In genomic region chr1:24171205-24171866, GRCm38 (mm10) we compare ENCODE assay signal across 9 mouse cellular contexts. TPM values are rescaled to one million over a fixed set of nuclear protein-coding genes. Genes with fewer than 3 reads are reported as not detected.
A peak's percentile ranks its signal among the peaks of the same experiment; 100 is the strongest.
DNase-seq lines count a peak whose midpoint lies in the region; ATAC-seq and TF ChIP-seq lines count a peak whose summit lies in the region.
"Had no signal": no experiment of that assay in that cellular context is flagged by ENCODE, and none has a peak within 500 bp of the region (broad histone marks: within the 10 kb centered on the region; RNA-seq: fewer than 3 reads in every experiment).

No protein-coding gene starts in this region.

- H3K4me1 ChIP-seq in liver, postnatal 0 days (ENCODE audit: insufficient read depth) = no peaks in the 10 kb centered on the region
- H3K4me1 ChIP-seq in liver, embryonic 11.5 days (replicated peaks; ENCODE audit: control insufficient read depth, insufficient read depth, low read length) = no peaks in the 10 kb centered on the region
- no peaks in the 10 kb centered on the region for H3K4me1 ChIP-seq in neural tube, embryonic 14.5 days (ENCODE audit: control insufficient read depth, insufficient read depth, low read length)
- H3K4me1 ChIP-seq: embryonic facial prominence, embryonic 15.5 days had no signal

- ATAC-seq in liver, postnatal 0 days = no peak
- ATAC-seq in liver, embryonic 11.5 days (replicated peaks; ENCODE audit: low FRiP score) = no peak
- ATAC-seq in neural tube, embryonic 14.5 days (ENCODE audit: low read depth) = peak; percentile 78

- H3K36me3 ChIP-seq in liver, postnatal 0 days (replicated peaks; ENCODE audit: insufficient read depth, low read length) = no peaks in the 10 kb centered on the region
- H3K36me3 ChIP-seq in liver, embryonic 11.5 days (ENCODE audit: control insufficient read depth, insufficient read depth, low read length) = no peaks in the 10 kb centered on the region
- H3K36me3 ChIP-seq in neural tube, embryonic 14.5 days (ENCODE audit: control insufficient read depth, insufficient read depth, low read length) = no peaks in the 10 kb centered on the region
- H3K36me3 ChIP-seq: embryonic facial prominence, embryonic 15.5 days had no signal

- no peak for TF ChIP-seq EP300 in liver, postnatal 0 days (IDR thresholded peaks at IDR 0.05; ENCODE audit: low read depth)

- no peaks in the 10 kb centered on the region for H3K9me3 ChIP-seq in liver, postnatal 0 days (ENCODE audit: low read length)
- no peaks in the 10 kb centered on the region for H3K9me3 ChIP-seq in liver, embryonic 11.5 days (ENCODE audit: control insufficient read depth, low read length)
- no peaks in the 10 kb centered on the region for H3K9me3 ChIP-seq in neural tube, embryonic 14.5 days (ENCODE audit: control insufficient read depth, low read length)
- H3K9me3 ChIP-seq: embryonic facial prominence, embryonic 15.5 days had no signal

- H3K4me3 ChIP-seq in liver, postnatal 0 days (ENCODE audit: low read depth, low read length) = no peak overlapping the region
- no peak overlapping the region for H3K4me3 ChIP-seq in liver, embryonic 11.5 days (ENCODE audit: low read depth, low read length)
- no peak overlapping the region for H3K4me3 ChIP-seq in neural tube, embryonic 14.5 days (ENCODE audit: low read depth, low read length)
- H3K4me3 ChIP-seq: embryonic facial prominence, embryonic 15.5 days had no signal

- peak; percentile 27 for DNase-seq in liver, postnatal 0 days
- no peak for DNase-seq in liver, embryonic 11.5 days (ENCODE audit: low spot score)
- DNase-seq in brain, adult 2 months (ENCODE audit: low read depth, low spot score) = peak; percentile 91
- DNase-seq in fibroblast of lung, adult 2 months (ENCODE audit: low read depth) = peak; percentile 52
- DNase-seq in induced T-regulatory cell, adult 2 months (ENCODE audit: low read depth) = peak; percentile 44
- peak; percentile 69 to 76 for DNase-seq in left cerebral cortex, postnatal 14 days (ENCODE audit: low spot score in 2 of 2)
- no peak for DNase-seq in natural killer cell, adult 2 months (ENCODE audit: low spot score in 2 of 2)

- 1% methylated on average over 4 of the region's 4 CpGs for WGBS in liver, postnatal 0 days (ENCODE audit: insufficient replicate concordance)
- WGBS in liver, embryonic 11.5 days = 3% methylated on average over 4 of the region's 4 CpGs
- WGBS in neural tube, embryonic 14.5 days = 6% methylated on average over 4 of the region's 4 CpGs

- H3K9ac ChIP-seq in liver, postnatal 0 days (replicated peaks) = no peak overlapping the region
- no peak overlapping the region for H3K9ac ChIP-seq in liver, embryonic 11.5 days (ENCODE audit: low read depth, low read length)
- H3K9ac ChIP-seq in neural tube, embryonic 14.5 days (replicated peaks; ENCODE audit: low read depth, low read length) = no peak overlapping the region
- H3K9ac ChIP-seq: embryonic facial prominence, embryonic 15.5 days had no signal

- intact Hi-C loops in left cerebral cortex, postnatal 14 days (cut with DNase I) = loop anchor here (2.0 to 10.0 kb wide), 2 partner anchors 35 to 347 kb away; no protein-coding TSS in a partner anchor

- H3K4me2 ChIP-seq in liver, postnatal 0 days (ENCODE audit: low read depth, low read length) = no peak overlapping the region
- no peak overlapping the region for H3K4me2 ChIP-seq in liver, embryonic 11.5 days
- no peak overlapping the region for H3K4me2 ChIP-seq in neural tube, embryonic 14.5 days (ENCODE audit: low read depth, low read length)
- H3K4me2 ChIP-seq: embryonic facial prominence, embryonic 15.5 days had no signal

- H3K27ac ChIP-seq in liver, postnatal 0 days (ENCODE audit: low read depth) = no peak overlapping the region
- H3K27ac ChIP-seq in liver, embryonic 11.5 days (ENCODE audit: low read depth, low read length) = no peak overlapping the region
- H3K27ac ChIP-seq in neural tube, embryonic 14.5 days (ENCODE audit: low read depth, low read length) = no peak overlapping the region
- H3K27ac ChIP-seq: embryonic facial prominence, embryonic 15.5 days had no signal

- peak; percentile 79 for TF ChIP-seq CTCF in liver, postnatal 0 days (IDR thresholded peaks at IDR 0.05; ENCODE audit: low read depth)

- H3K27me3 ChIP-seq in liver, postnatal 0 days (ENCODE audit: insufficient read depth, low read length) = no peaks in the 10 kb centered on the region
- H3K27me3 ChIP-seq in liver, embryonic 11.5 days (replicated peaks; ENCODE audit: control insufficient read depth, insufficient read depth, low read length) = no peaks in the 10 kb centered on the region
- no peaks in the 10 kb centered on the region for H3K27me3 ChIP-seq in neural tube, embryonic 14.5 days (ENCODE audit: control insufficient read depth, insufficient read depth, low read length)
- H3K27me3 ChIP-seq: embryonic facial prominence, embryonic 15.5 days had no signal

RNA-seq across cellular contexts. Expression of gene Col9a1, which starts 6.1 kb away (rescaled TPM):
- polyA plus RNA-seq in liver, postnatal 0 days (2015; fragmentation: Nextera tagmentation; extraction: Ambion mirVana) = 0.05 TPM in 1 of 2 replicates, not detected in the other
- polyA plus RNA-seq in liver, embryonic 11.5 days (2014; fragmentation: Nextera tagmentation; extraction: Ambion mirVana) = 2.8 and 3.2 TPM in 2 replicates
- total RNA-seq in left cerebral cortex, postnatal 14 days (2021) = 1 to 10 TPM; 1.8 to 1.9 TPM
- polyA plus RNA-seq in neural tube, embryonic 14.5 days (2014; fragmentation: Nextera tagmentation; extraction: Ambion mirVana) = 0.72 and 1.3 TPM in 2 replicates

Comparison
In these comparisons a context has a peak if more than half of its experiments do, and no peak if none do; other contexts are left out.
1. DNase-seq: peak in liver, postnatal 0 days (single experiment), brain, adult 2 months (single experiment), fibroblast of lung, adult 2 months (single experiment), induced T-regulatory cell, adult 2 months (single experiment) and left cerebral cortex, postnatal 14 days (2 of 2); none in liver, embryonic 11.5 days (single experiment) and natural killer cell, adult 2 months (0 of 2).